In genomic region chr11:69578301-69578700, GRCm38 (mm10) we compare ENCODE assay signal across 9 mouse cellular contexts. TPM values are rescaled to one million over a fixed set of nuclear protein-coding genes. Genes with fewer than 3 reads are reported as not detected.
DNase-seq lines count a peak whose midpoint lies in the region; ATAC-seq and TF ChIP-seq lines count a peak whose summit lies in the region.
"Had no signal": no experiment of that assay in that cellular context is flagged by ENCODE, and none has a peak within 500 bp of the region (broad histone marks: within the 10 kb centered on the region; RNA-seq: fewer than 3 reads in every experiment).

No protein-coding gene starts in this region.

- H3K4me2 ChIP-seq in embryonic facial prominence, embryonic 13.5 days: peak overlapping the region; percentile 87
- peak overlapping the region; percentile 90 for H3K4me2 ChIP-seq in hindbrain, postnatal 0 days (ENCODE audit: low read depth, low read length)
- peak overlapping the region; percentile 92 for H3K4me2 ChIP-seq in midbrain, postnatal 0 days (ENCODE audit: low read depth, low read length, poor library complexity, severe bottlenecking)

- H3K4me1 ChIP-seq in embryonic facial prominence, embryonic 13.5 days: peaks cover 44% of the 10 kb centered on the region
- H3K4me1 ChIP-seq in hindbrain, postnatal 0 days (ENCODE audit: insufficient read depth, low read length): peaks cover 10% of the 10 kb centered on the region
- peaks cover 17% of the 10 kb centered on the region for H3K4me1 ChIP-seq in midbrain, postnatal 0 days (ENCODE audit: insufficient read depth, low read length)

- WGBS in embryonic facial prominence, embryonic 13.5 days: 16% methylated on average over 15 of the region's 15 CpGs
- 16% methylated on average over 15 of the region's 15 CpGs for WGBS in hindbrain, postnatal 0 days
- 10% methylated on average over 15 of the region's 15 CpGs for WGBS in midbrain, postnatal 0 days

- intact Hi-C loops in left cerebral cortex, adult 2 months (cut with DNase I): loop anchor here (5.0 kb wide), 1 partner anchor 36 kb away; no protein-coding TSS in a partner anchor

- DNase-seq in left cerebral cortex, adult 2 months (ENCODE audit: extremely low spot score in 1 of 2, low spot score in 2 of 2): no peak
- no peak for DNase-seq in left cerebral cortex, adult 11 months (ENCODE audit: low spot score)
- DNase-seq in hindbrain, postnatal 0 days (ENCODE audit: low spot score): no peak
- no peak for DNase-seq in midbrain, postnatal 0 days (ENCODE audit: low spot score)
- DNase-seq in urinary bladder, postnatal 4 days (ENCODE audit: low spot score in 2 of 2): no peak
- no peak for DNase-seq in adrenal gland, adult (ENCODE audit: inconsistent age in 2 of 2, low spot score in 1 of 2)
- no peak for DNase-seq in spleen, postnatal 4 days (ENCODE audit: low spot score in 2 of 2)
- DNase-seq: adrenal gland, adult 8-10 months had no signal

- H3K27ac ChIP-seq in left cerebral cortex, adult 2 months: peak overlapping the region; percentile 80
- peak overlapping the region; percentile 75; the same call in 1 of the 2 replicates for H3K27ac ChIP-seq in embryonic facial prominence, embryonic 13.5 days
- peak overlapping the region; percentile 66; the same call in 1 of the 2 replicates for H3K27ac ChIP-seq in hindbrain, postnatal 0 days
- H3K27ac ChIP-seq in midbrain, postnatal 0 days (ENCODE audit: low read depth, low read length): no peak overlapping the region

- H3K9me3 ChIP-seq in embryonic facial prominence, embryonic 13.5 days: no peaks in the 10 kb centered on the region
- H3K9me3 ChIP-seq in hindbrain, postnatal 0 days (ENCODE audit: low read length): no peaks in the 10 kb centered on the region
- no peaks in the 10 kb centered on the region for H3K9me3 ChIP-seq in midbrain, postnatal 0 days (ENCODE audit: low read length)

- H3K36me3 ChIP-seq in embryonic facial prominence, embryonic 13.5 days: peaks cover 37% of the 10 kb centered on the region
- no peaks in the 10 kb centered on the region for H3K36me3 ChIP-seq in hindbrain, postnatal 0 days (ENCODE audit: insufficient read depth, low read length)
- H3K36me3 ChIP-seq in midbrain, postnatal 0 days (ENCODE audit: insufficient read depth, low read length): no peaks in the 10 kb centered on the region

- ATAC-seq in embryonic facial prominence, embryonic 13.5 days (ENCODE audit: insufficient number of reproducible peaks, insufficient read depth, low FRiP score, low TSS enrichment, low read depth): no peak
- ATAC-seq in hindbrain, postnatal 0 days: no peak
- ATAC-seq in midbrain, postnatal 0 days (ENCODE audit: low FRiP score): no peak

- peak overlapping the region; percentile 90 for H3K9ac ChIP-seq in embryonic facial prominence, embryonic 13.5 days
- H3K9ac ChIP-seq in hindbrain, postnatal 0 days (replicated peaks; ENCODE audit: low read length): peak overlapping the region; percentile 68
- H3K9ac ChIP-seq in midbrain, postnatal 0 days (replicated peaks; ENCODE audit: low read length, poor library complexity, severe bottlenecking): peak overlapping the region; percentile 72

- peak overlapping the region; percentile 83 for H3K4me3 ChIP-seq in left cerebral cortex, adult 2 months
- peak overlapping the region; percentile 79 for H3K4me3 ChIP-seq in embryonic facial prominence, embryonic 13.5 days
- H3K4me3 ChIP-seq in hindbrain, postnatal 0 days (ENCODE audit: low read length): peak overlapping the region; percentile 80
- H3K4me3 ChIP-seq in midbrain, postnatal 0 days (ENCODE audit: low read depth, low read length): peak overlapping the region; percentile 64

- TF ChIP-seq CTCF in left cerebral cortex, adult 2 months (IDR thresholded peaks at IDR 0.05): no peak
- no peak for TF ChIP-seq CTCF in hindbrain, postnatal 0 days (IDR thresholded peaks at IDR 0.05; ENCODE audit: low read depth)
- TF ChIP-seq CTCF in midbrain, postnatal 0 days (IDR thresholded peaks at IDR 0.05): no peak

- no peaks in the 10 kb centered on the region for H3K27me3 ChIP-seq in embryonic facial prominence, embryonic 13.5 days
- H3K27me3 ChIP-seq in hindbrain, postnatal 0 days (ENCODE audit: insufficient read depth, low read length): no peaks in the 10 kb centered on the region
- H3K27me3 ChIP-seq in midbrain, postnatal 0 days (ENCODE audit: insufficient read depth, low read length): no peaks in the 10 kb centered on the region

RNA-seq across cellular contexts. Expression of gene Wrap53, which starts 1.8 kb away (rescaled TPM):
- 10 to 100 TPM in 1 of 2 experiments, 1 to 10 TPM in 1; 7.6 to 10.5 TPM for total RNA-seq in left cerebral cortex, adult 2 months (2021)
- polyA plus RNA-seq in embryonic facial prominence, embryonic 13.5 days (2015; fragmentation: Nextera tagmentation; extraction: Ambion mirVana): 26.9 TPM in 2 replicates
- total RNA-seq in hindbrain, postnatal 0 days (2014; rRNA removed): 16.4 and 19.4 TPM in 2 replicates
- polyA plus RNA-seq in hindbrain, postnatal 0 days (2015; fragmentation: Nextera tagmentation; extraction: Ambion mirVana): 12.8 and 13.8 TPM in 2 replicates
- total RNA-seq in midbrain, postnatal 0 days (2014; rRNA removed): 15.7 and 16.8 TPM in 2 replicates
- 12.6 and 14.2 TPM in 2 replicates for polyA plus RNA-seq in midbrain, postnatal 0 days (2015; fragmentation: Nextera tagmentation; extraction: Ambion mirVana)

RNA-seq across cellular contexts. Expression of gene Trp53, which starts 1.9 kb away (rescaled TPM):
- 10 to 100 TPM; 23.7 TPM for total RNA-seq in left cerebral cortex, adult 2 months (2021)
- polyA plus RNA-seq in embryonic facial prominence, embryonic 13.5 days (2015; fragmentation: Nextera tagmentation; extraction: Ambion mirVana): 160 and 186 TPM in 2 replicates
- total RNA-seq in hindbrain, postnatal 0 days (2014; rRNA removed): 33.5 and 41.5 TPM in 2 replicates
- 36.6 and 37.4 TPM in 2 replicates for polyA plus RNA-seq in hindbrain, postnatal 0 days (2015; fragmentation: Nextera tagmentation; extraction: Ambion mirVana)
- 29.5 and 34.5 TPM in 2 replicates for total RNA-seq in midbrain, postnatal 0 days (2014; rRNA removed)
- polyA plus RNA-seq in midbrain, postnatal 0 days (2015; fragmentation: Nextera tagmentation; extraction: Ambion mirVana): 30.3 and 31.9 TPM in 2 replicates

RNA-seq across cellular contexts. Expression of gene Efnb3, which starts 18.3 kb away (rescaled TPM):
- 10 to 100 TPM; 46.6 to 63.0 TPM for total RNA-seq in left cerebral cortex, adult 2 months (2021)
- polyA plus RNA-seq in embryonic facial prominence, embryonic 13.5 days (2015; fragmentation: Nextera tagmentation; extraction: Ambion mirVana): 43.4 and 46.3 TPM in 2 replicates
- 97.9 and 111 TPM in 2 replicates for total RNA-seq in hindbrain, postnatal 0 days (2014; rRNA removed)
- polyA plus RNA-seq in hindbrain, postnatal 0 days (2015; fragmentation: Nextera tagmentation; extraction: Ambion mirVana): 93.3 and 94.4 TPM in 2 replicates
- total RNA-seq in midbrain, postnatal 0 days (2014; rRNA removed): 145 and 155 TPM in 2 replicates
- 151 and 166 TPM in 2 replicates for polyA plus RNA-seq in midbrain, postnatal 0 days (2015; fragmentation: Nextera tagmentation; extraction: Ambion mirVana)

RNA-seq across cellular contexts. Expression of gene Atp1b2, which starts 27.4 kb away (rescaled TPM):
- 100 to 1,000 TPM; 411 to 429 TPM for total RNA-seq in left cerebral cortex, adult 2 months (2021)
- polyA plus RNA-seq in embryonic facial prominence, embryonic 13.5 days (2015; fragmentation: Nextera tagmentation; extraction: Ambion mirVana): 7.9 and 8.3 TPM in 2 replicates
- 185 and 210 TPM in 2 replicates for total RNA-seq in hindbrain, postnatal 0 days (2014; rRNA removed)
- 145 and 157 TPM in 2 replicates for polyA plus RNA-seq in hindbrain, postnatal 0 days (2015; fragmentation: Nextera tagmentation; extraction: Ambion mirVana)
- total RNA-seq in midbrain, postnatal 0 days (2014; rRNA removed): 145 and 161 TPM in 2 replicates
- 167 and 175 TPM in 2 replicates for polyA plus RNA-seq in midbrain, postnatal 0 days (2015; fragmentation: Nextera tagmentation; extraction: Ambion mirVana)

RNA-seq across cellular contexts. Expression of gene Dnah2, which starts 29.4 kb away (rescaled TPM):
- total RNA-seq in left cerebral cortex, adult 2 months (2021): 1 to 10 TPM; 2.7 to 3.7 TPM
- 4.2 and 4.4 TPM in 2 replicates for polyA plus RNA-seq in embryonic facial prominence, embryonic 13.5 days (2015; fragmentation: Nextera tagmentation; extraction: Ambion mirVana)
- 3.9 and 4.9 TPM in 2 replicates for total RNA-seq in hindbrain, postnatal 0 days (2014; rRNA removed)
- polyA plus RNA-seq in hindbrain, postnatal 0 days (2015; fragmentation: Nextera tagmentation; extraction: Ambion mirVana): 2.0 and 3.2 TPM in 2 replicates
- 9.5 and 12.5 TPM in 2 replicates for total RNA-seq in midbrain, postnatal 0 days (2014; rRNA removed)
- 3.9 and 4.1 TPM in 2 replicates for polyA plus RNA-seq in midbrain, postnatal 0 days (2015; fragmentation: Nextera tagmentation; extraction: Ambion mirVana)
